ENCODE assay signal across 9 mouse cellular contexts in genomic region chr7:108934836-108935235, GRCm38 (mm10). TPM values are rescaled to one million over a fixed set of nuclear protein-coding genes. Genes with fewer than 3 reads are reported as not detected.
DNase-seq lines count a peak whose midpoint lies in the region; ATAC-seq and TF ChIP-seq lines count a peak whose summit lies in the region.
"Had no signal": no experiment of that assay in that cellular context is flagged by ENCODE, and none has a peak within 500 bp of the region (broad histone marks: within the 10 kb centered on the region; RNA-seq: fewer than 3 reads in every experiment).

No protein-coding gene starts in this region.

- WGBS in forebrain, postnatal 0 days = 6% methylated on average over 8 of the region's 8 CpGs
- WGBS in liver, embryonic 13.5 days (ENCODE audit: insufficient replicate concordance) = 2% methylated on average over 8 of the region's 8 CpGs
- 2% methylated on average over 8 of the region's 8 CpGs for WGBS in stomach, postnatal 0 days

- peak overlapping the region; percentile 87 for H3K4me2 ChIP-seq in forebrain, postnatal 0 days (ENCODE audit: low read depth)
- peak overlapping the region; percentile 87 for H3K4me2 ChIP-seq in liver, embryonic 13.5 days
- peak overlapping the region; percentile 85 for H3K4me2 ChIP-seq in stomach, postnatal 0 days (replicated peaks; ENCODE audit: low read depth)

- peaks cover 0 to 6% of the 10 kb centered on the region in 2 experiments; a peak in 2 of 4 replicates for H3K4me1 ChIP-seq in ES-E14 (ENCODE audit: control insufficient read depth in 2 of 2, insufficient read depth in 2 of 2, low read length in 2 of 2, poor library complexity in 1 of 2)
- peaks cover 5% of the 10 kb centered on the region; the same call in 1 of the 2 replicates for H3K4me1 ChIP-seq in forebrain, postnatal 0 days (ENCODE audit: insufficient read depth)
- H3K4me1 ChIP-seq in liver, embryonic 13.5 days (replicated peaks) = peaks cover 23% of the 10 kb centered on the region
- H3K4me1 ChIP-seq in stomach, postnatal 0 days (replicated peaks; ENCODE audit: control insufficient read depth, insufficient read depth) = peaks cover 5% of the 10 kb centered on the region

- no peak overlapping the region for H3K27ac ChIP-seq in ES-E14 (ENCODE audit: insufficient read depth, low read depth, low read length, poor library complexity, severe bottlenecking)
- H3K27ac ChIP-seq in forebrain, postnatal 0 days (ENCODE audit: low read depth, low read length) = no peak overlapping the region; the same call in 1 of the 2 replicates
- H3K27ac ChIP-seq in liver, embryonic 13.5 days = peak overlapping the region; percentile 76
- H3K27ac ChIP-seq in stomach, postnatal 0 days (replicated peaks) = peak overlapping the region; percentile 84

- H3K27me3 ChIP-seq in forebrain, postnatal 0 days (ENCODE audit: insufficient read depth, low read length) = 0 out of 2 replicates have a peak, but pooled peaks cover 5% of the 10 kb centered on the region
- H3K27me3 ChIP-seq in liver, embryonic 13.5 days = no peaks in the 10 kb centered on the region
- H3K27me3 ChIP-seq in stomach, postnatal 0 days (ENCODE audit: control insufficient read depth, insufficient read depth, low read length) = no peaks in the 10 kb centered on the region
- H3K27me3 ChIP-seq: Patski had no signal

- peak overlapping the region; percentile 99 for H3K9ac ChIP-seq in ES-E14 (ENCODE audit: insufficient read depth, low read depth, low read length, poor library complexity, severe bottlenecking)
- H3K9ac ChIP-seq in forebrain, postnatal 0 days = peak overlapping the region; percentile 94
- peak overlapping the region; percentile 89 for H3K9ac ChIP-seq in liver, embryonic 13.5 days
- peak overlapping the region; percentile 96 for H3K9ac ChIP-seq in stomach, postnatal 0 days (ENCODE audit: low read length)

- peak overlapping the region; percentile 97 to 98 for H3K4me3 ChIP-seq in ES-E14 (ENCODE audit: insufficient read depth in 1 of 2, low read depth in 1 of 2, low read length in 2 of 2, poor library complexity in 1 of 2, severe bottlenecking in 1 of 2)
- peak overlapping the region; percentile 89 for H3K4me3 ChIP-seq in forebrain, postnatal 0 days (ENCODE audit: low read depth, low read length)
- peak overlapping the region; percentile 84 for H3K4me3 ChIP-seq in liver, embryonic 13.5 days (replicated peaks)
- peak overlapping the region; percentile 99 for H3K4me3 ChIP-seq in stomach, postnatal 0 days (ENCODE audit: low read depth, low read length)

- H3K36me3 ChIP-seq in ES-E14 (ENCODE audit: control insufficient read depth, insufficient read depth, low read length, poor library complexity, severe bottlenecking) = peaks cover 34% of the 10 kb centered on the region
- peaks cover 26% of the 10 kb centered on the region for H3K36me3 ChIP-seq in forebrain, postnatal 0 days (ENCODE audit: insufficient read depth)
- peaks cover 42% of the 10 kb centered on the region for H3K36me3 ChIP-seq in liver, embryonic 13.5 days
- H3K36me3 ChIP-seq in stomach, postnatal 0 days (ENCODE audit: control insufficient read depth, insufficient read depth, low read length) = peaks cover 7% of the 10 kb centered on the region

- in situ Hi-C loops in ES-E14 (cut with MboI; ENCODE audit: low sequenced_read_pairs in 2 of 2, unreplicated experiment in 2 of 2) = no loop called here

- peaks cover 7% of the 10 kb centered on the region for H3K9me3 ChIP-seq in ES-E14 (ENCODE audit: control insufficient read depth, insufficient read depth, low read depth, low read length)
- H3K9me3 ChIP-seq in forebrain, postnatal 0 days (ENCODE audit: low read length) = no peaks in the 10 kb centered on the region
- H3K9me3 ChIP-seq in liver, embryonic 13.5 days (replicated peaks) = no peaks in the 10 kb centered on the region
- H3K9me3 ChIP-seq in stomach, postnatal 0 days (ENCODE audit: control insufficient read depth, low read length) = no peaks in the 10 kb centered on the region

- no peak for ATAC-seq in forebrain, postnatal 0 days
- ATAC-seq in liver, embryonic 13.5 days (ENCODE audit: low read depth) = no peak
- ATAC-seq in stomach, postnatal 0 days (ENCODE audit: low FRiP score, low TSS enrichment) = no peak

- peak; percentile 24 to 28 for DNase-seq in cerebellum, postnatal 14 days
- DNase-seq in cerebellum, adult 8-10 months = no peak
- no peak for DNase-seq in ES-E14 (ENCODE audit: low read depth, low spot score)
- no peak for DNase-seq in forebrain, postnatal 0 days
- DNase-seq in liver, embryonic 13.5 days = no peak
- no peak for DNase-seq in stomach, postnatal 0 days (ENCODE audit: low spot score)
- no peak for DNase-seq in embryo, embryonic 10 days (ENCODE audit: low spot score)
- DNase-seq in embryo, embryonic 9.5 days (ENCODE audit: extremely low spot score) = no peak

- no peak for TF ChIP-seq CTCF in forebrain, postnatal 0 days (IDR thresholded peaks at IDR 0.05; ENCODE audit: low read depth)
- no peak for TF ChIP-seq CTCF in stomach, postnatal 0 days (IDR thresholded peaks at IDR 0.05; ENCODE audit: low read depth)

- no peak for TF ChIP-seq EP300 in stomach, postnatal 0 days (optimal IDR thresholded peaks at IDR 0.05)

TF ChIP-seq in ES-E14, 5 proteins besides CTCF, POLR2A, EP300 and RAD21:
- no peak for TF ChIP-seq MAFK (IDR thresholded peaks at IDR 0.05; ENCODE audit: insufficient read depth, low read depth, low read length)
- TF ChIP-seq CHD2 (IDR thresholded peaks at IDR 0.05; ENCODE audit: low read depth, low read length) = no peak
- no peak for TF ChIP-seq ZC3H11A (IDR thresholded peaks at IDR 0.05; ENCODE audit: borderline replicate concordance, low read depth, low read length)
- TF ChIP-seq ZNF384 (IDR thresholded peaks at IDR 0.05; ENCODE audit: low read depth, low read length) = no peak
- no peak for TF ChIP-seq HCFC1 (IDR thresholded peaks at IDR 0.05; ENCODE audit: borderline replicate concordance, insufficient read depth, low read length)
TF ChIP-seq in ES-E14: peak in this region for 0.

RNA-seq across cellular contexts. Expression of gene Eif3f, which starts 0.6 kb away (rescaled TPM):
- total RNA-seq in ES-E14 (2012; rRNA removed) = 99.7 and 115 TPM in 2 replicates
- 118 and 120 TPM in 2 replicates for total RNA-seq in forebrain, postnatal 0 days (2014; rRNA removed)
- 80.6 and 81.5 TPM in 2 replicates for polyA plus RNA-seq in forebrain, postnatal 0 days (2015; fragmentation: Nextera tagmentation; extraction: Ambion mirVana)
- 40.6 and 48.6 TPM in 2 replicates for polyA plus RNA-seq in liver, embryonic 13.5 days (2015; fragmentation: Nextera tagmentation; extraction: Ambion mirVana)
- polyA plus RNA-seq in stomach, postnatal 0 days (2015; fragmentation: Nextera tagmentation; extraction: Ambion mirVana) = 70.1 and 75.8 TPM in 2 replicates

RNA-seq across cellular contexts. Expression of gene Nlrp10, which starts 4.9 kb away (rescaled TPM):
- 0.04 TPM in 1 of 2 replicates, not detected in the other for total RNA-seq in ES-E14 (2012; rRNA removed)
- total RNA-seq in forebrain, postnatal 0 days (2014; rRNA removed) = 0.05 TPM in 1 of 2 replicates, not detected in the other
- 0.04 and 0.10 TPM in 2 replicates for polyA plus RNA-seq in forebrain, postnatal 0 days (2015; fragmentation: Nextera tagmentation; extraction: Ambion mirVana)
- polyA plus RNA-seq in liver, embryonic 13.5 days (2015; fragmentation: Nextera tagmentation; extraction: Ambion mirVana) = 0.02 and 0.07 TPM in 2 replicates
- polyA plus RNA-seq in stomach, postnatal 0 days (2015; fragmentation: Nextera tagmentation; extraction: Ambion mirVana) = 12.2 and 12.6 TPM in 2 replicates

RNA-seq across cellular contexts. Expression of gene Tub, which starts 15.3 kb away (rescaled TPM):
- 3.3 and 5.1 TPM in 2 replicates for total RNA-seq in ES-E14 (2012; rRNA removed)
- 158 and 188 TPM in 2 replicates for total RNA-seq in forebrain, postnatal 0 days (2014; rRNA removed)
- polyA plus RNA-seq in forebrain, postnatal 0 days (2015; fragmentation: Nextera tagmentation; extraction: Ambion mirVana) = 30.2 and 39.1 TPM in 2 replicates
- polyA plus RNA-seq in liver, embryonic 13.5 days (2015; fragmentation: Nextera tagmentation; extraction: Ambion mirVana) = 0.06 and 0.07 TPM in 2 replicates
- polyA plus RNA-seq in stomach, postnatal 0 days (2015; fragmentation: Nextera tagmentation; extraction: Ambion mirVana) = 0.75 and 0.90 TPM in 2 replicates

RNA-seq across cellular contexts. Expression of gene Olfr519, which starts 40.6 kb away (rescaled TPM):
- total RNA-seq in ES-E14 (2012; rRNA removed) = not detected in 2 replicates
- total RNA-seq in forebrain, postnatal 0 days (2014; rRNA removed) = not detected in 2 replicates
- not detected in 2 replicates for polyA plus RNA-seq in forebrain, postnatal 0 days (2015; fragmentation: Nextera tagmentation; extraction: Ambion mirVana)
- not detected in 2 replicates for polyA plus RNA-seq in liver, embryonic 13.5 days (2015; fragmentation: Nextera tagmentation; extraction: Ambion mirVana)
- polyA plus RNA-seq in stomach, postnatal 0 days (2015; fragmentation: Nextera tagmentation; extraction: Ambion mirVana) = not detected in 2 replicates
- polyA plus RNA-seq: Patski had no signal

RNA-seq across cellular contexts. Expression of gene Olfr518, which starts 50.0 kb away (rescaled TPM):
- total RNA-seq in ES-E14 (2012; rRNA removed) = not detected in 2 replicates
- total RNA-seq in forebrain, postnatal 0 days (2014; rRNA removed) = not detected in 2 replicates
- not detected in 2 replicates for polyA plus RNA-seq in forebrain, postnatal 0 days (2015; fragmentation: Nextera tagmentation; extraction: Ambion mirVana)
- not detected in 2 replicates for polyA plus RNA-seq in liver, embryonic 13.5 days (2015; fragmentation: Nextera tagmentation; extraction: Ambion mirVana)
- not detected in 2 replicates for polyA plus RNA-seq in stomach, postnatal 0 days (2015; fragmentation: Nextera tagmentation; extraction: Ambion mirVana)
- polyA plus RNA-seq: Patski had no signal

Comparison
In these comparisons a context has a peak if more than half of its experiments do, and no peak if none do; other contexts are left out.
1. DNase-seq: peak in cerebellum, postnatal 14 days (2 of 2); none in cerebellum, adult 8-10 months (single experiment), ES-E14 (single experiment), forebrain, postnatal 0 days (single experiment), liver, embryonic 13.5 days (single experiment), stomach, postnatal 0 days (single experiment), embryo, embryonic 10 days (single experiment) and embryo, embryonic 9.5 days (single experiment).
2. H3K27ac ChIP-seq: peak in liver, embryonic 13.5 days (single experiment) and stomach, postnatal 0 days (single experiment); none in ES-E14 (single experiment) and forebrain, postnatal 0 days (single experiment).
3. RNA of gene Nlrp10, which starts 4.9 kb away (polyA plus RNA-seq): 12.2 to 12.6 TPM in stomach, postnatal 0 days; 0.04 to 0.10 TPM in forebrain, postnatal 0 days and 0.02 to 0.07 TPM in liver, embryonic 13.5 days; every median in the first group is over 10 times any median in the second.
4. RNA of gene Tub, which starts 15.3 kb away (polyA plus RNA-seq): 30.2 to 39.1 TPM in forebrain, postnatal 0 days; 0.75 to 0.90 TPM in stomach, postnatal 0 days and 0.06 to 0.07 TPM in liver, embryonic 13.5 days; every median in the first group is over 10 times any median in the second.
5. Peak in every context shown above with its lines, with median percentiles within 50 percentile points of each other: H3K4me3 ChIP-seq, H3K9ac ChIP-seq and H3K4me2 ChIP-seq.